Mouse (Mus musculus) forebrain, embryonic 16.5 days (tissue): ENCODE data around the gene Chil1. TPM values are rescaled to one million over a fixed set of nuclear protein-coding genes. Genes with fewer than 3 reads are reported as not detected.

Source experiments
- polyA plus RNA-seq: library from polyadenylated mRNA; unstranded; fragments of >200 nt; fragmentation: Nextera tagmentation; extraction: Ambion mirVana; gene quantifications from 2 replicates; pipeline ENCODE4 v1.2.1, GENCODE M21; 2015

Chil1 gene
- polyA plus RNA-seq, 1 experiment from 2014 or later: 2.1 TPM

Other genes starting within 250 kb of the Chil1 start
- 7.8 and 12.6 TPM in 2 replicates for gene Fmod, start 144.9 kb upstream of the Chil1 start, polyA plus RNA-seq
- 56.0 and 66.4 TPM in 2 replicates for gene Btg2, start 103.1 kb upstream of the Chil1 start, polyA plus RNA-seq
- 0.14 TPM in 1 of 2 replicates, not detected in the other for gene Chit1, start 70.9 kb upstream of the Chil1 start, polyA plus RNA-seq
- 0.24 TPM in 1 of 2 replicates, not detected in the other for gene Mybph, start 11.3 kb downstream of the Chil1 start, polyA plus RNA-seq
- 21.3 and 21.5 TPM in 2 replicates for gene Adora1, start 53.3 kb downstream of the Chil1 start, polyA plus RNA-seq
- 0.32 TPM in 1 of 2 replicates, not detected in the other for gene Myog, start 107.8 kb downstream of the Chil1 start, polyA plus RNA-seq
- gene Ppfia4, start 150.8 kb downstream of the Chil1 start, polyA plus RNA-seq: 11.1 and 16.4 TPM in 2 replicates
- gene Tmem183a, start 179.8 kb downstream of the Chil1 start, polyA plus RNA-seq: 150 and 151 TPM in 2 replicates
- gene 4933406M09Rik, start 203.8 kb downstream of the Chil1 start, polyA plus RNA-seq: not detected in 2 replicates
- gene Cyb5r1, start 223.4 kb downstream of the Chil1 start, polyA plus RNA-seq: 20.3 and 23.3 TPM in 2 replicates
- gene Adipor1, start 233.2 kb downstream of the Chil1 start, polyA plus RNA-seq: 63.9 and 65.5 TPM in 2 replicates